Comparison of ENCODE assay signal across 21 mouse cellular contexts in the genomic region with DNA sequence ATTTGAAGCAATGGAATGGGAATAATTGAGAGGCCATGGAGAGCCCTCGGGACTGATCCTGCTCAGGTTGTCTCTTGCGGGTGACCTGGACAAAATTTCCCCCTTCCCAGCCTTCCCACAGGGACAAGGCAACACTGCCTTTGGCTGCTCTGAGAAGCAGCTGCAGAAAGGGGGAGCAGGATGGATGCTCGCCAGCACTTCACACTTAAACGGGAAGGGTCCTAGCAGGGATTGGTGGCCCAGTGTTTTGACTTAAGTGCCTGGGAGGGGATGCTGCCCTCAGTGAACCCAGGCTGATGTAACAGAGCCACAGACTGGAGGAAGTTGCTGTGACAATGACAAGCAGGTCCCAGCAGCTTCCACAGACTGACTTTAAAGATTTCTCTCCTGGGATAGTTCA. TPM values are rescaled to one million over a fixed set of nuclear protein-coding genes. Genes with fewer than 3 reads are reported as not detected.
DNase-seq lines count a peak whose midpoint lies in the region; ATAC-seq and TF ChIP-seq lines count a peak whose summit lies in the region.
"Had no signal": no experiment of that assay in that cellular context is flagged by ENCODE, and none has a peak within 500 bp of the region (broad histone marks: within the 10 kb centered on the region; RNA-seq: fewer than 3 reads in every experiment).

No protein-coding gene starts in this region.

- no peak overlapping the region for H3K4me2 ChIP-seq in lung, embryonic 14.5 days
- no peak overlapping the region for H3K4me2 ChIP-seq in forebrain, embryonic 14.5 days (ENCODE audit: low read length)
- H3K4me2 ChIP-seq in limb, embryonic 13.5 days (replicated peaks) = 0 out of 2 replicates have a peak overlapping the region, but pooled peaks have one; percentile 2
- H3K4me2 ChIP-seq: hindbrain, embryonic 15.5 days; neural tube, embryonic 12.5 days had no signal

- no peaks in the 10 kb centered on the region; the same call in 1 of the 2 replicates for H3K27me3 ChIP-seq in lung, embryonic 14.5 days (ENCODE audit: insufficient read depth, low read length)
- no peaks in the 10 kb centered on the region for H3K27me3 ChIP-seq in forebrain, embryonic 14.5 days (replicated peaks; ENCODE audit: control insufficient read depth, insufficient read depth, low read length)
- H3K27me3 ChIP-seq in limb, embryonic 13.5 days = no peaks in the 10 kb centered on the region
- H3K27me3 ChIP-seq: neural tube, embryonic 12.5 days had no signal

- H3K4me1 ChIP-seq in lung, embryonic 14.5 days (ENCODE audit: insufficient read depth) = peaks cover 13% of the 10 kb centered on the region
- peaks cover 17% of the 10 kb centered on the region for H3K4me1 ChIP-seq in forebrain, embryonic 14.5 days (ENCODE audit: control insufficient read depth, insufficient read depth, low read length)
- H3K4me1 ChIP-seq in limb, embryonic 13.5 days = peaks cover 70% of the 10 kb centered on the region
- H3K4me1 ChIP-seq: megakaryocyte, embryonic 14.5 days had no signal

- H3K36me3 ChIP-seq in lung, embryonic 14.5 days (ENCODE audit: insufficient read depth) = no peaks in the 10 kb centered on the region
- H3K36me3 ChIP-seq in forebrain, embryonic 14.5 days (ENCODE audit: control insufficient read depth, insufficient read depth, low read length) = no peaks in the 10 kb centered on the region
- H3K36me3 ChIP-seq in limb, embryonic 13.5 days = no peaks in the 10 kb centered on the region
- H3K36me3 ChIP-seq: G1E; hindbrain, embryonic 15.5 days; neural tube, embryonic 12.5 days had no signal

- H3K27ac ChIP-seq in lung, embryonic 14.5 days (ENCODE audit: low read depth) = peak overlapping the region; percentile 42; the same call in 1 of the 2 replicates
- peak overlapping the region; percentile 63 for H3K27ac ChIP-seq in forebrain, embryonic 14.5 days (ENCODE audit: low read depth, low read length)
- H3K27ac ChIP-seq in limb, embryonic 13.5 days = peak overlapping the region; percentile 81
- H3K27ac ChIP-seq: hindbrain, embryonic 15.5 days; liver, embryonic 14.5 days; neural tube, embryonic 12.5 days had no signal

- no peak overlapping the region for H3K4me3 ChIP-seq in lung, embryonic 14.5 days (ENCODE audit: low read depth, low read length)
- H3K4me3 ChIP-seq in forebrain, embryonic 14.5 days (ENCODE audit: low read depth, low read length) = no peak overlapping the region
- no peak overlapping the region for H3K4me3 ChIP-seq in limb, embryonic 13.5 days
- H3K4me3 ChIP-seq: hindbrain, embryonic 15.5 days; megakaryocyte, embryonic 14.5 days; neural tube, embryonic 12.5 days had no signal

- DNase-seq in cerebellum, adult 9-11 months = peak; percentile 27
- no peak for DNase-seq in cerebellum, adult 11-12 months
- peak; percentile 67 for DNase-seq in lung, embryonic 14.5 days
- no peak for DNase-seq in lung, postnatal 14 days
- peak; percentile 60 for DNase-seq in forebrain, embryonic 14.5 days (ENCODE audit: low spot score)
- no peak for DNase-seq in kidney, adult 8-10 months
- no peak for DNase-seq in gastrocnemius, postnatal 4 days (ENCODE audit: low spot score in 2 of 2)
- DNase-seq: heart, postnatal 14 days; kidney, adult 9 months; kidney, postnatal 36 days; layer of hippocampus, adult 9-11 months; right cerebral cortex, postnatal 4 days; thymus, adult 18-20 months had no signal

- WGBS in lung, embryonic 14.5 days = 15% methylated on average over 4 of the region's 4 CpGs
- 14% methylated on average over 4 of the region's 4 CpGs for WGBS in forebrain, embryonic 14.5 days
- WGBS in limb, embryonic 13.5 days = 13% methylated on average over 4 of the region's 4 CpGs

- no peak for ATAC-seq in lung, embryonic 14.5 days (ENCODE audit: insufficient read depth)
- ATAC-seq in forebrain, embryonic 14.5 days = 0 out of 2 replicates have a peak, but pooled peaks have one; percentile 24
- ATAC-seq in limb, embryonic 13.5 days (ENCODE audit: low FRiP score, low read depth) = no peak
- ATAC-seq: CD4-positive, CD25-positive, alpha-beta regulatory T cell, adult 4 months; lung, postnatal 0 days had no signal

- H3K9ac ChIP-seq in lung, embryonic 14.5 days = no peak overlapping the region
- no peak overlapping the region for H3K9ac ChIP-seq in forebrain, embryonic 14.5 days (ENCODE audit: low read length)
- 0 out of 2 replicates have a peak overlapping the region, but pooled peaks have one; percentile 5 for H3K9ac ChIP-seq in limb, embryonic 13.5 days
- H3K9ac ChIP-seq: hindbrain, embryonic 15.5 days; liver, embryonic 14.5 days; neural tube, embryonic 12.5 days had no signal

- H3K9me3 ChIP-seq in lung, embryonic 14.5 days (ENCODE audit: low read depth, low read length) = no peaks in the 10 kb centered on the region
- H3K9me3 ChIP-seq in forebrain, embryonic 14.5 days (replicated peaks; ENCODE audit: control insufficient read depth, low read length) = no peaks in the 10 kb centered on the region
- no peaks in the 10 kb centered on the region for H3K9me3 ChIP-seq in limb, embryonic 13.5 days
- H3K9me3 ChIP-seq: G1E; hindbrain, embryonic 15.5 days; megakaryocyte, embryonic 14.5 days; neural tube, embryonic 12.5 days had no signal

- TF ChIP-seq CTCF in lung, embryonic 14.5 days (IDR thresholded peaks at IDR 0.05; ENCODE audit: low read depth) = no peak

RNA-seq across cellular contexts. Expression of gene Rpusd4, which starts 45.9 kb away (rescaled TPM):
- polyA plus RNA-seq in lung, embryonic 14.5 days (2014; fragmentation: Nextera tagmentation; extraction: Ambion mirVana) = 29.7 and 30.9 TPM in 2 replicates
- polyA plus RNA-seq in forebrain, embryonic 14.5 days (2014; fragmentation: Nextera tagmentation; extraction: Ambion mirVana) = 23.1 and 24.9 TPM in 2 replicates
- 29.6 and 31.9 TPM in 2 replicates for polyA plus RNA-seq in limb, embryonic 13.5 days (2015; fragmentation: Nextera tagmentation; extraction: Ambion mirVana)
- total RNA-seq in gastrocnemius, postnatal 4 days (2021) = 10 to 100 TPM in 1 of 2 experiments, 1 to 10 TPM in 1; 9.4 to 11.2 TPM

RNA-seq across cellular contexts. Expression of gene Fam118b, which starts 46.0 kb away (rescaled TPM):
- polyA plus RNA-seq in lung, embryonic 14.5 days (2014; fragmentation: Nextera tagmentation; extraction: Ambion mirVana) = 37.9 and 40.4 TPM in 2 replicates
- 94.5 and 95.0 TPM in 2 replicates for polyA plus RNA-seq in forebrain, embryonic 14.5 days (2014; fragmentation: Nextera tagmentation; extraction: Ambion mirVana)
- polyA plus RNA-seq in limb, embryonic 13.5 days (2015; fragmentation: Nextera tagmentation; extraction: Ambion mirVana) = 54.2 and 58.2 TPM in 2 replicates
- total RNA-seq in gastrocnemius, postnatal 4 days (2021) = 10 to 100 TPM; 23.7 to 26.8 TPM

Comparison
In these comparisons a context has a peak if more than half of its experiments do, and no peak if none do; other contexts are left out.
1. DNase-seq: peak in cerebellum, adult 9-11 months (single experiment), lung, embryonic 14.5 days (single experiment) and forebrain, embryonic 14.5 days (single experiment); none in cerebellum, adult 11-12 months (single experiment), lung, postnatal 14 days (single experiment), kidney, adult 8-10 months (0 of 2) and gastrocnemius, postnatal 4 days (0 of 2).
2. Peak in every context shown above with its lines, with median percentiles within 50 percentile points of each other: H3K27ac ChIP-seq.